Mouse (Mus musculus): ENCODE data around the gene Gm10135.
"Not testable (repeated sequence)": the region's sequence is repeated elsewhere in the genome, so short reads cannot be mapped to it uniquely, and the experiment has no call there.

The Gm10135 gene

GRCm38 (mm10) chr5:72972435-72972834 is 2.1 kb downstream of the Gm10135 start:
- in situ Hi-C loops (cut with MseI, MboI): no loop called here

- in situ Hi-C loops (cut with MseI, MboI): no loop called here
These were observed 8.8 kb downstream of the Gm10135 start for GRCm38 (mm10) chr5:72965706-72966105.

DNA sequence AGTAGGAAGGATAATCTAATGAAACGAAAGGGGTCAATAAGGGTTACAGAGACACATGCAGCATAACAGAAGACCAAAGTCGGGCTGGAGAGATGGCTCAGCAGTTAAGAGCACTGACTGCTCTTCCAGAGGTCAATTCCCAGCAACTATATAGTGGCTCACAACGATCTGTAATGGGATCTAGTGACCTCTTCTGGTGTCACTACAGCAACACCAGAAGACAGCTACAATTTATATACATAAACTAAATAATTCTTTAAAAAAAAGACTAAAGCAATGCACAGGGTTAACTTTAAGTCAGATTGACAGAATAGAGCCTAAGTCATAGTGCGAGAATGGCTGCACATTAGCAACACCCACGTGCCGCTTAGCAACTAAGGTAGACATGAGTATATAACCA is 14.4 kb downstream of the Gm10135 start:
- in situ Hi-C loops (cut with MseI, MboI): no loop called here

GRCm38 (mm10) chr5:72957281-72957680 is 17.2 kb downstream of the Gm10135 start:
- in situ Hi-C loops (cut with MseI, MboI): no loop called here

DNA sequence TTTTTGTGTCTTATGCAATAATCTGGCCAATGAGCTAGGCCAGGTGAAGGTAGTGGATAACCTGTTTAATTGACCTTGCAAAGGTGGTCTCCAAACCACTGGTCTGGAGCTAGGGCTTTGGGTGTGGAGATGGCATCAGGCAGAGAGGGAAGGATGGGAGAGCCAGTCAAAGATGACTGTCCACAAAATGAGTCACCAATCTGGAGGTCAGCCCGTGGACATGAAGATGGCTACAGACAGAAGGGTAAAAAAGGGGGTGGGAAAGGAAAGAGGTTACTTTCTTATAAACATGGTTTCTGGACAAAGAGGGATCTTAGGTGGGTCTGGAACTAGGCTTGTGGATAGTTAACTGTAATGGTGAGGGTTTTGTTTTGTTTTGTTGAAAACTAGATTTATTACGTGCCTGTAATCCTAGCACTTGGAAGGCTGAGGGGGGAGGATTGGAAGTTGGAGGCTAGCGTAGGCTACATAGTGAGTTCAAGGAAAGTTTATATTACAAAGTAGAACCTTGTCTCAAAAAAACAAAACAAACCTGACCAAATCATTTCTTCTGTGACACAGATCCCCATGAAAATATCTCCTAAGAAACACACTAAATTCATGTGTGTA is 20.4 kb downstream of the Gm10135 start:
- in situ Hi-C loops (cut with MseI, MboI): no loop called here

DNA sequence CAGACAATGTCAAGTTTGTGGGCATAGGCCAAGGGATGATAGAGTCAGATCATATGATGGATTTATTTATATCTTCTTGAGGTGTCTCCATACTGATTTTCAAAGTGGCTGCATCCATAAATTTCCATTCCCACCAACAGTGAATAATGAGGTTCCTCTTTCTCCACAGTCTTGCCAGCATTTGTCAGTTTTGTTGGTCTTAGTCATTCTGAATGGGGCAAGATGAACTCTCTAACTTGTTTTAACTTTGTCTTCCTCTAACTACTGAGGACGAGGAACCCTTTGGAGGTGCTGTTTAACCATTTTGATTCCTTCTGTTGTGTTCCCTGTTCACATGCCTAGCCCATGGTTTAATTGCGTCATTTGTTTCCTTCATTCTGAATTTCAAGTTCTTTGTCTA is 24.2 kb downstream of the Gm10135 start:
- in situ Hi-C loops (cut with MseI, MboI): no loop called here

DNA sequence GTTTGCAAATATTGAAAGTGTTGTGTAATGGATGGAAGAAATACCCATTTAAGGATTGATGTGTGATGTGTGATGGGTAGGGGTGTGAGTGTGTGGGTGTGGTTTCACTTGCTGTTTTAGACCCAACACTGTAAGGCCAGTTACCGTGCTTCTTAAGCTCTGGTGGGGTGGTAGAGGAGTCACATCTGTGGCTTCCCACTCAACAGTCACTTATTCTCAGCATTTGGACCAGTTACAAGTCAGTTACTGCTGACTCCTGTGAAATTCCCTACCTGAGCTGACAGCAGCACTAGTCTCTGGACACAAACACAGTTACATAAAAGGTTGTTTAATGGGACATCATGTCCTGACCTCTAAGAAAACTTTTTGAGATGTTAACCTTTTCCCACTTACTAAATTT is 26.4 kb downstream of the Gm10135 start:
- in situ Hi-C loops (cut with MseI, MboI): no loop called here

GRCm38 (mm10) chr5:72940906-72941432 is 33.5 kb downstream of the Gm10135 start:
- in situ Hi-C loops (cut with MseI, MboI): no loop called here

DNA sequence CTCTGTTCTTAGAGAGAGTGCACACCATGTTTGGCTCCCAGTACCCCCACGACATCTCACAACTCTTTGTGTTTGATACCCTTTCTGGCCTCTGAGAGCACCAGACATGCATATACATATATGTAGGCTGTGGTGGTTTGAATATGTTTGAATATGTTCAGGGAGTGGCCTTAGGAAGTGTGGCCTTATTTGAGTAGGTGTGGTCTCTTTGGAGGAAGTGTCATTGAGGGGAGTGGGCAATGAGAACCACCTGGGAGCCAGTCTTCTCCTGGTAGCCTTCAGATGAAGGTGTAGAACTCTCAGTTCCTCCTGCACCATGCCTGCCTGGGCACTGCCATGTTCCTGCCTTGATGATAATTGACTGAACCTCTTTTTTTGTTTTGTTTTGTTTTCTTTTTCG is 35.2 kb downstream of the Gm10135 start:
- in situ Hi-C loops (cut with MseI, MboI): no loop called here

DNA sequence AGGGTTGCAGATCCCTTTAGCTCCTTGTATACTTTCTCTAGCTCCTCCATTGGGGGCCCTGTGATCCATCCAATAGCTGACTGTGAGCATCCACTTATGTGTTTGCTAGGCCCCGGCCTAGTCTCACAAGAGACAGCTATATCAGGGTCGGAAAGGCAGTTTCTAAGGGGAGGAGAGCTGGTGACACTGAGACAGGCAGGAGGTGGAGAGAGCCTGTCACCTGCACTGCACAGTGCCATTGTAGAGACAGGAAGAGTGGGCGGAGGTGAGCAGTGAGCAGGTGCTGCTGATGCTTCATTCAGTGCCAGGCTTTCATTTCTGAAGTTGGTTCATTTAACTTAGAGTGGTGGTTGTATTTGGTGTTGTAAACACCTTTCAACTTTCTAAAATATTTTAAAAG is 36.1 kb downstream of the Gm10135 start:
- in situ Hi-C loops (cut with MseI, MboI): not testable (repeated sequence)

GRCm38 (mm10) chr5:72933026-72933675 is 41.4 kb downstream of the Gm10135 start:
- in situ Hi-C loops (cut with MseI, MboI): no loop called here

DNA sequence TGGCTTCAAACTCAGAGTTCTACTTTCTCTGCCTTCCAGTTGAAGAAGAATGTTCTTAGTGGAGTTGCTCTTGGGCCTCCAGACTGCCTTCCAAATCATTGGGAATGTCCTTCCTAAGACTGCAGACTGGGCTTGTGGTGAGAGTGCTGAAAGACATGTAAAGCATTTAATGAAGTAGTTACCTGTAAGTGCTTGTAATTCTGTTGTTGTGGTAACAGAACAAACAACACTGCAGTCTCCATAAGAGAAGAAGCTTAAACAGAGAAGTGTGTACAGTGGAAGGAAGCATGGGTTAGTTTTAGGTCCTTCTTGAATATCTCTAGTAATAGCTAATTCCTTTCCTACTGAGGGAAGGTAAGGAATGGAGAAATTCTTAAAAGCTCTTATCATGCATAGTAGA is 47.4 kb downstream of the Gm10135 start:
- in situ Hi-C loops (cut with MseI, MboI): no loop called here

DNA sequence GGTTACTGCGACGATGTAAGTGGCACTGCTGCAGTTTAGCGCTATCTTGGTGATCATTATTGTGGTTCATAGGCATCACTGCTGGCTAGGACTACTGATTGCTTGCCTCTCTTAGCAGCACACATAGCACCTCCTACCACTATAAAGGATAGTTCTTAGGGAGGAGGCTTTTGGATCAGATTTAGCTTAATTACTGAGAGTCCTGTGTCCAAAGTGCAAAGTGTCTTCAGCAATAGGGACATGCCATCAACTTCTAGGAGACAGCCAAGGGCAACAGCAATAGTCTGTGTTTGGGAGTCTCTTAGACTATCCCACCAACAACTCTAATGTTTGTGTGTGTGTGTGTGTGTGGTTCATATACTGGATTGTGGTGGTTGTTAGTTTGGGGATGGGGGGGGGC is 51.7 kb downstream of the Gm10135 start:
- in situ Hi-C loops (cut with MseI, MboI): no loop called here

DNA sequence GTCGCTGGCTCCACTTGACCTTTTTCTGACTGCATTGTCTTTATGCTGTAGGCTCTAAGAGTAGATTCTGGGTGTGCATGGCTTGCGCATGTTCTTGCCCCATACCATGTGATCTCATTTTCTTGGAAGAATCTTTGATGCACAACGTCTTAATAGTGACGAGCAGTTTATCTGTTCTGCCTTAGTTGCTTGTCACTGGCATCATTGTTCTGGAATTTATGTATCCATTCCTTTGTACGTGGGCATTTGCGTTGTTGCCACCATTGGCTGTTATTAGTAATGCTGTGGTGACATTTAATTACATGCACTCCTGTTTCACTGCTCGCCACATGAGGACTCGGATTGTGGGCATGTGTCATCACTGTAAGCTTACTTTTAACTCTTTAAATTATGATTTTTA is 53.3 kb downstream of the Gm10135 start:
- in situ Hi-C loops (cut with MseI, MboI): no loop called here

GRCm38 (mm10) chr5:72920416-72920815 is 54.1 kb downstream of the Gm10135 start:
- in situ Hi-C loops (cut with MseI, MboI): no loop called here

GRCm38 (mm10) chr5:72916851-72917250 is 57.7 kb downstream of the Gm10135 start:
- in situ Hi-C loops (cut with MseI, MboI): no loop called here

GRCm38 (mm10) chr5:72916048-72916447 is 58.5 kb downstream of the Gm10135 start:
- in situ Hi-C loops (cut with MseI, MboI): no loop called here
